Mouse (Mus musculus) layer of hippocampus, postnatal 36 days (tissue): ENCODE data around the gene Msn. TPM values are rescaled to one million over a fixed set of nuclear protein-coding genes. Genes with fewer than 3 reads are reported as not detected.

Experiments used
- DNase-seq, 2 experiments: peaks; one replicate each; pipeline ENCODE4 v3.0.0; 2022
- total RNA-seq, 2 experiments: library from RNA; stranded (reverse); gene quantifications; 2 replicates each; pipeline ENCODE4 v1.2.3; 2021

Gene Msn
- 10 to 100 TPM; 15.4 to 19.1 TPM for total RNA-seq

- peak; percentile 4 to 6 for DNase-seq
These were observed at the start of gene Msn for GRCm38 (mm10) chrX:96095509-96096499. Msn (plus strand) TSS chrX:96096042.

GRCm38 (mm10) chrX:96052798-96053197 lies 43.0 kb upstream of the Msn start:
- no peak for DNase-seq

- DNase-seq: no peak
These were observed 18.1 kb upstream of the Msn start for GRCm38 (mm10) chrX:96077747-96078146.

- DNase-seq: no peak
These were observed 9.6 kb upstream of the Msn start for GRCm38 (mm10) chrX:96086259-96086658.

- DNase-seq: no peak
These were observed 820 bp downstream of the Msn start for GRCm38 (mm10) chrX:96096513-96097210.

- no peak for DNase-seq
These were observed 1.7 kb downstream of the Msn start for GRCm38 (mm10) chrX:96097491-96097970.

- no peak for DNase-seq
These were observed 3.2 kb downstream of the Msn start for GRCm38 (mm10) chrX:96099003-96099402.

GRCm38 (mm10) chrX:96107427-96108291 lies 11.8 kb downstream of the Msn start:
- no peak for DNase-seq

GRCm38 (mm10) chrX:96113106-96113634 lies 17.3 kb downstream of the Msn start:
- DNase-seq: no peak

- no peak for DNase-seq
These were observed 19.7 kb downstream of the Msn start for GRCm38 (mm10) chrX:96115501-96115900.

- DNase-seq: no peak
These were observed 21.5 kb downstream of the Msn start for GRCm38 (mm10) chrX:96117366-96117765.

- no peak for DNase-seq
These were observed 24.2 kb downstream of the Msn start for GRCm38 (mm10) chrX:96119997-96120396.

GRCm38 (mm10) chrX:96121912-96122311 lies 26.1 kb downstream of the Msn start:
- DNase-seq: no peak

- DNase-seq: no peak
These were observed 31.0 kb downstream of the Msn start for GRCm38 (mm10) chrX:96126803-96127202.

GRCm38 (mm10) chrX:96130139-96130538 lies 34.3 kb downstream of the Msn start:
- no peak for DNase-seq

- no peak for DNase-seq
These were observed 34.8 kb downstream of the Msn start for GRCm38 (mm10) chrX:96130663-96131062.

- peak in 1 of 2 experiments; percentile 9 for DNase-seq
These were observed 37.4 kb downstream of the Msn start for GRCm38 (mm10) chrX:96133260-96133659.

- no peak for DNase-seq
These were observed 38.4 kb downstream of the Msn start for GRCm38 (mm10) chrX:96134243-96134661.

- DNase-seq: no peak
These were observed 39.2 kb downstream of the Msn start for GRCm38 (mm10) chrX:96134840-96135580.

- no peak for DNase-seq
These were observed 39.7 kb downstream of the Msn start for GRCm38 (mm10) chrX:96135581-96135980.

- DNase-seq: no peak
These were observed 43.4 kb downstream of the Msn start for GRCm38 (mm10) chrX:96139262-96139661.
